ENCODE assay signal across 8 mouse cellular contexts in the genomic region with DNA sequence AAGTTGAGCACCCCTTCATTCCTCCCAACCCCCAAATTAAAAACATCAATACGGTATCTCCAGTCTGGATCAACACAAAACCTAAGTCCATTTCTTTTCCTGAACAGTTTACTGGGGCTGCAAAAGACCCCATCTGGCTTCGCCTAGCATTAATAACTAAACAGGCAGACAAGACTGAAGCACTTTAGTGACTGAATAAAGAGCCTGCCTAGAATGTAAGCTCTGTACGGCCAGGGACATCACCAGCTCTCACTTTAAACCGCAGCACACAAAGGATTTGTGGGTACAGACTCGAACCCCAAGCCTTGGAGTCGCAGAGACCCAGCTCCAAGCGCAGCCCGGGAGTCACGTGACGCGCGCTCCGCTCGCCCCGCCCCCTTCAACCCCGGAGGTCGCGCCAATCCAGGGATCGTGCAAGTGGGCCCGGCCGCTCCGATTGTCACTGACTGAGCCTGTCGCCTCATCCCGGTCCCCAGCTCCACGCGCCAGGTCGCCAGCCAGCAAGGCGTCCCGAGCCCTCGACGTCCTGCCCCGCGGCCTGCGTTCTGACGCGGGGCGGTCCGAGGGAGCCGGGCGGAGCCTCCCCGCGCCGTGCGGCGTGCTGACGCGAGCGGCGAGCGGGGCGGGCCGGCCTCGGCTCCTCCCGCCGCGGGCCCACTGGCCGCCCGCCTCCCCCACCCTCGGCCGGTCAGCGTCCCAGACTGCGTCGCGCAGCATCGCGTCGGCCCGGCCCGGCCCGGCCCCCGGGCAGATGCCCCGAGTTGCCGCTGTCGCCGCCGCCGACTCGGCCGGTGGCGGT. TPM values are rescaled to one million over a fixed set of nuclear protein-coding genes. Genes with fewer than 3 reads are reported as not detected.
DNase-seq lines count a peak whose midpoint lies in the region; ATAC-seq and TF ChIP-seq lines count a peak whose summit lies in the region.

A gene (plus strand): TSS at position 646 of the 799 bp plus-strand sequence.

- H3K4me2 ChIP-seq in hindbrain, embryonic 11.5 days (replicated peaks; ENCODE audit: low read depth, low read length), result peak within 1 kb of the TSS; percentile 65
- H3K4me2 ChIP-seq in lung, postnatal 0 days (replicated peaks; ENCODE audit: low read depth, low read length), result peak within 1 kb of the TSS; percentile 77

- no peak for TF ChIP-seq CTCF in lung, postnatal 0 days (IDR thresholded peaks at IDR 0.05)

- peak; percentile 97 for ATAC-seq in hindbrain, embryonic 11.5 days (ENCODE audit: low FRiP score)
- peak; percentile 99 for ATAC-seq in lung, postnatal 0 days

- TF ChIP-seq EP300 in lung, postnatal 0 days (IDR thresholded peaks at IDR 0.05), result no peak

- peak; percentile 96 for DNase-seq in NIH3T3 (ENCODE audit: low read depth)
- peak; percentile 93 for DNase-seq in cerebellum, adult 9-11 months
- peak; percentile 80 to 87 for DNase-seq in frontal cortex, postnatal 10 days (ENCODE audit: low spot score in 2 of 2)
- DNase-seq in hindbrain, embryonic 11.5 days (ENCODE audit: low spot score), result peak; percentile 92
- peak; percentile 88 to 89 for DNase-seq in layer of hippocampus, postnatal 10 days (ENCODE audit: low spot score in 2 of 2)
- DNase-seq in lung, postnatal 0 days (ENCODE audit: low spot score), result peak; percentile 96
- peak; percentile 91 for DNase-seq in ovary, postnatal 10 days (ENCODE audit: low spot score)
- peak; percentile 84 for DNase-seq in thymus, postnatal 0 days (ENCODE audit: low spot score)

- H3K27me3 ChIP-seq in hindbrain, embryonic 11.5 days (ENCODE audit: control insufficient read depth, insufficient read depth, low read length), result no peaks in the 10 kb centered on the region
- H3K27me3 ChIP-seq in lung, postnatal 0 days (replicated peaks; ENCODE audit: insufficient read depth, low read length), result no peaks in the 10 kb centered on the region

- WGBS in hindbrain, embryonic 11.5 days, result 1% methylated on average over 49 of the region's 80 CpGs
- 1% methylated on average over 58 of the region's 80 CpGs for WGBS in lung, postnatal 0 days

- H3K9me3 ChIP-seq in hindbrain, embryonic 11.5 days (ENCODE audit: control insufficient read depth, low read length), result no peaks in the 10 kb centered on the region
- no peaks in the 10 kb centered on the region for H3K9me3 ChIP-seq in lung, postnatal 0 days (ENCODE audit: low read length)

- peak within 1 kb of the TSS; percentile 90 for H3K9ac ChIP-seq in hindbrain, embryonic 11.5 days (ENCODE audit: low read depth, low read length)
- peak within 1 kb of the TSS; percentile 86 for H3K9ac ChIP-seq in lung, postnatal 0 days (replicated peaks; ENCODE audit: low read depth)

- peak within 1 kb of the TSS; percentile 90 for H3K4me3 ChIP-seq in hindbrain, embryonic 11.5 days (ENCODE audit: low read depth, low read length)
- H3K4me3 ChIP-seq in lung, postnatal 0 days (ENCODE audit: low read depth, low read length), result peak within 1 kb of the TSS; percentile 95

- H3K4me1 ChIP-seq in hindbrain, embryonic 11.5 days (replicated peaks; ENCODE audit: control insufficient read depth, insufficient read depth, low read length), result no peaks in the 10 kb centered on the region
- peaks cover 7% of the 10 kb centered on the region; the same call in 1 of the 2 replicates for H3K4me1 ChIP-seq in lung, postnatal 0 days (ENCODE audit: insufficient read depth, low read depth, low read length)

- peak within 1 kb of the TSS; percentile 95 for H3K27ac ChIP-seq in hindbrain, embryonic 11.5 days (ENCODE audit: low read depth, low read length)
- peak within 1 kb of the TSS; percentile 97 for H3K27ac ChIP-seq in lung, postnatal 0 days (ENCODE audit: low read length)

- no peaks in the 10 kb centered on the region for H3K36me3 ChIP-seq in hindbrain, embryonic 11.5 days (ENCODE audit: control insufficient read depth, insufficient read depth, low read length)
- no peaks in the 10 kb centered on the region for H3K36me3 ChIP-seq in lung, postnatal 0 days (ENCODE audit: insufficient read depth, low read length)

RNA-seq across cellular contexts. Expression of the gene that starts here (rescaled TPM):
- polyA plus RNA-seq in hindbrain, embryonic 11.5 days (2014; fragmentation: Nextera tagmentation; extraction: Ambion mirVana), result 15.3 and 18.4 TPM in 2 replicates
- total RNA-seq in layer of hippocampus, postnatal 10 days (2021), result 10 to 100 TPM; 44.0 to 49.7 TPM
- polyA plus RNA-seq in lung, postnatal 0 days (2015; fragmentation: Nextera tagmentation; extraction: Ambion mirVana), result 17.7 and 18.6 TPM in 2 replicates
- 13.4 and 16.5 TPM in 2 replicates for polyA plus RNA-seq in thymus, postnatal 0 days (2015; fragmentation: Nextera tagmentation; extraction: Ambion mirVana)

Comparison
In these comparisons a context has a peak if more than half of its experiments do, and no peak if none do; other contexts are left out.
1. Peak in every context shown above with its lines: DNase-seq, ATAC-seq, H3K4me3 ChIP-seq and H3K27ac ChIP-seq.